Mouse (Mus musculus): ENCODE measurements at regions not wholly inside any gene's neighbourhood (a gene's known extent, or its start where the extent isn't known, plus 50 kb on each side); places are given as distances from the start of the nearest gene placed in this dataset.
A peak's percentile ranks its signal among the peaks of the same experiment; 100 is the strongest.

GRCm38 (mm10) chr1:193644506-193644905, 274.4 kb upstream of the Camk1g start:
- DNase-seq, result no peak

- no peak for DNase-seq
Measured at GRCm38 (mm10) chr1:193636451-193636850, 266.4 kb upstream of the Camk1g start.

- no peak for DNase-seq
Measured at GRCm38 (mm10) chr1:193632115-193632514, 262.0 kb upstream of the Camk1g start.

GRCm38 (mm10) chr1:193629887-193630286, 259.8 kb upstream of the Camk1g start:
- DNase-seq, result no peak

- DNase-seq, result no peak
Measured at GRCm38 (mm10) chr1:193626924-193627849, 257.1 kb upstream of the Camk1g start.

- peak; percentile 48 for DNase-seq
Measured at GRCm38 (mm10) chr1:193625101-193625956, 255.2 kb upstream of the Camk1g start.

- DNase-seq, result no peak
Measured at GRCm38 (mm10) chr1:193623571-193623970, 253.5 kb upstream of the Camk1g start.

- no peak for DNase-seq
Measured at GRCm38 (mm10) chr1:193618250-193618649, 248.2 kb upstream of the Camk1g start.

GRCm38 (mm10) chr1:193610471-193610870, 240.4 kb upstream of the Camk1g start:
- DNase-seq, result no peak

GRCm38 (mm10) chr1:193599895-193600294, 229.8 kb upstream of the Camk1g start:
- no peak for DNase-seq

GRCm38 (mm10) chr1:193599163-193599562, 229.1 kb upstream of the Camk1g start:
- no peak for DNase-seq

- no peak for DNase-seq
Measured at GRCm38 (mm10) chr1:193590301-193590829, 220.3 kb upstream of the Camk1g start.

GRCm38 (mm10) chr1:193588477-193589464, 218.7 kb upstream of the Camk1g start:
- DNase-seq, result peak; percentile 15

- DNase-seq, result no peak
Measured at GRCm38 (mm10) chr1:193587317-193587716, 217.2 kb upstream of the Camk1g start.

- no peak for DNase-seq
Measured at GRCm38 (mm10) chr1:193586896-193587295, 216.8 kb upstream of the Camk1g start.

GRCm38 (mm10) chr1:193583791-193584190, 213.7 kb upstream of the Camk1g start:
- no peak for DNase-seq

GRCm38 (mm10) chr1:193580393-193580792, 210.3 kb upstream of the Camk1g start:
- no peak for DNase-seq

GRCm38 (mm10) chr1:193579671-193580070, 209.6 kb upstream of the Camk1g start:
- no peak for DNase-seq

- DNase-seq, result no peak
Measured at GRCm38 (mm10) chr1:193578661-193579175, 208.6 kb upstream of the Camk1g start.

- no peak for DNase-seq
Measured at GRCm38 (mm10) chr1:193577821-193578220, 207.7 kb upstream of the Camk1g start.

All from gastrocnemius, postnatal 25 days (tissue).